Mouse (Mus musculus): Measurements from ENCODE around the gene Tnrc6b. TPM values are rescaled to one million over a fixed set of nuclear protein-coding genes. Genes with fewer than 3 reads are reported as not detected.

Gene Tnrc6b
- polyA plus RNA-seq, 1 experiment from 2014 or later = 22.1 TPM

- H3K9ac ChIP-seq (ENCODE audit: low read depth, low read length) = no peak overlapping the region
- WGBS (ENCODE audit: insufficient replicate concordance) = 55% methylated on average over 7 of the region's 7 CpGs
- ATAC-seq (ENCODE audit: low read depth) = peak; percentile 65
- peak overlapping the region; percentile 36 for H3K27ac ChIP-seq (ENCODE audit: low read length)
- no peak overlapping the region for H3K4me3 ChIP-seq (ENCODE audit: low read depth, low read length)
- H3K4me2 ChIP-seq (ENCODE audit: low read depth, low read length) = no peak overlapping the region
- no peaks in the 10 kb centered on the region for H3K36me3 ChIP-seq (ENCODE audit: control insufficient read depth, insufficient read depth)
- no peaks in the 10 kb centered on the region for H3K9me3 ChIP-seq (replicated peaks; ENCODE audit: control insufficient read depth, low read length)
- peaks cover 18% of the 10 kb centered on the region for H3K4me1 ChIP-seq (ENCODE audit: control insufficient read depth, low read depth, low read length)
- H3K27me3 ChIP-seq (ENCODE audit: control insufficient read depth, insufficient read depth, low read depth, low read length) = no peaks in the 10 kb centered on the region
Measured at GRCm38 (mm10) chr15:80680347-80681030, 30.6 kb upstream of the Tnrc6b start.

GRCm38 (mm10) chr15:80681466-80681881, 29.6 kb upstream of the Tnrc6b start:
- no peak overlapping the region for H3K4me3 ChIP-seq (ENCODE audit: low read depth, low read length)
- H3K27me3 ChIP-seq (ENCODE audit: control insufficient read depth, insufficient read depth, low read depth, low read length) = no peaks in the 10 kb centered on the region
- H3K4me1 ChIP-seq (ENCODE audit: control insufficient read depth, low read depth, low read length) = peaks cover 18% of the 10 kb centered on the region
- H3K4me2 ChIP-seq (ENCODE audit: low read depth, low read length) = no peak overlapping the region
- H3K9me3 ChIP-seq (replicated peaks; ENCODE audit: control insufficient read depth, low read length) = no peaks in the 10 kb centered on the region
- H3K9ac ChIP-seq (ENCODE audit: low read depth, low read length) = no peak overlapping the region
- peak overlapping the region; percentile 35 for H3K27ac ChIP-seq (ENCODE audit: low read length)
- 31% methylated on average over 4 of the region's 4 CpGs for WGBS (ENCODE audit: insufficient replicate concordance)
- no peak for ATAC-seq (ENCODE audit: low read depth)
- H3K36me3 ChIP-seq (ENCODE audit: control insufficient read depth, insufficient read depth) = no peaks in the 10 kb centered on the region

GRCm38 (mm10) chr15:80682343-80682742, 28.8 kb upstream of the Tnrc6b start:
- H3K4me3 ChIP-seq (ENCODE audit: low read depth, low read length) = no peak overlapping the region
- peak overlapping the region; percentile 22 for H3K4me2 ChIP-seq (ENCODE audit: low read depth, low read length)
- peak; percentile 52 for ATAC-seq (ENCODE audit: low read depth)
- H3K27me3 ChIP-seq (ENCODE audit: control insufficient read depth, insufficient read depth, low read depth, low read length) = no peaks in the 10 kb centered on the region
- no peak overlapping the region for H3K9ac ChIP-seq (ENCODE audit: low read depth, low read length)
- H3K27ac ChIP-seq (ENCODE audit: low read length) = peak overlapping the region; percentile 67
- no peaks in the 10 kb centered on the region for H3K9me3 ChIP-seq (replicated peaks; ENCODE audit: control insufficient read depth, low read length)
- 54% methylated on average over 8 of the region's 8 CpGs for WGBS (ENCODE audit: insufficient replicate concordance)
- peaks cover 18% of the 10 kb centered on the region for H3K4me1 ChIP-seq (ENCODE audit: control insufficient read depth, low read depth, low read length)
- H3K36me3 ChIP-seq (ENCODE audit: control insufficient read depth, insufficient read depth) = no peaks in the 10 kb centered on the region

GRCm38 (mm10) chr15:80683151-80683550, 28.0 kb upstream of the Tnrc6b start:
- Histone ChIP-seq H3K36me3 (ENCODE audit: control insufficient read depth, insufficient read depth) (no peaks in the 10 kb centered on the region), H3K4me3 (ENCODE audit: low read depth, low read length) (no peak overlapping the region), H3K4me1 (ENCODE audit: control insufficient read depth, low read depth, low read length) (peaks cover 18% of the 10 kb centered on the region), H3K27ac (ENCODE audit: low read length) (peak overlapping the region; percentile 67; the same call in 1 of the 2 replicates), H3K9ac (ENCODE audit: low read depth, low read length) (no peak overlapping the region), H3K27me3 (ENCODE audit: control insufficient read depth, insufficient read depth, low read depth, low read length) (no peaks in the 10 kb centered on the region), H3K9me3 (replicated peaks; ENCODE audit: control insufficient read depth, low read length) (no peaks in the 10 kb centered on the region), H3K4me2 (ENCODE audit: low read depth, low read length) (no peak overlapping the region)
- 61% methylated on average over 6 of the region's 6 CpGs for WGBS (ENCODE audit: insufficient replicate concordance)
- ATAC-seq (ENCODE audit: low read depth) = no peak

GRCm38 (mm10) chr15:80683990-80684389, 27.1 kb upstream of the Tnrc6b start:
- Histone ChIP-seq H3K9ac (ENCODE audit: low read depth, low read length) (no peak overlapping the region), H3K4me1 (ENCODE audit: control insufficient read depth, low read depth, low read length) (peaks cover 22% of the 10 kb centered on the region), H3K27me3 (ENCODE audit: control insufficient read depth, insufficient read depth, low read depth, low read length) (no peaks in the 10 kb centered on the region), H3K27ac (ENCODE audit: low read length) (no peak overlapping the region), H3K4me2 (ENCODE audit: low read depth, low read length) (no peak overlapping the region), H3K9me3 (replicated peaks; ENCODE audit: control insufficient read depth, low read length) (no peaks in the 10 kb centered on the region), H3K4me3 (ENCODE audit: low read depth, low read length) (no peak overlapping the region), H3K36me3 (ENCODE audit: control insufficient read depth, insufficient read depth) (no peaks in the 10 kb centered on the region)
- ATAC-seq (ENCODE audit: low read depth) = no peak
- 67% methylated on average over 3 of the region's 3 CpGs for WGBS (ENCODE audit: insufficient replicate concordance)

- no peak overlapping the region for H3K9ac ChIP-seq (ENCODE audit: low read depth, low read length)
- peaks cover 24% of the 10 kb centered on the region for H3K4me1 ChIP-seq (ENCODE audit: control insufficient read depth, low read depth, low read length)
- no peaks in the 10 kb centered on the region for H3K9me3 ChIP-seq (replicated peaks; ENCODE audit: control insufficient read depth, low read length)
- WGBS (ENCODE audit: insufficient replicate concordance) = 38% methylated on average over 8 of the region's 8 CpGs
- H3K27me3 ChIP-seq (ENCODE audit: control insufficient read depth, insufficient read depth, low read depth, low read length) = no peaks in the 10 kb centered on the region
- no peak overlapping the region; the same call in 1 of the 2 replicates for H3K27ac ChIP-seq (ENCODE audit: low read length)
- no peak overlapping the region for H3K4me3 ChIP-seq (ENCODE audit: low read depth, low read length)
- no peak overlapping the region for H3K4me2 ChIP-seq (ENCODE audit: low read depth, low read length)
- no peaks in the 10 kb centered on the region for H3K36me3 ChIP-seq (ENCODE audit: control insufficient read depth, insufficient read depth)
- ATAC-seq (ENCODE audit: low read depth) = no peak; the same call in 1 of the 2 replicates
Measured at GRCm38 (mm10) chr15:80684786-80685602, 26.1 kb upstream of the Tnrc6b start.

GRCm38 (mm10) chr15:80685603-80685895, 25.6 kb upstream of the Tnrc6b start:
- no peaks in the 10 kb centered on the region for H3K27me3 ChIP-seq (ENCODE audit: control insufficient read depth, insufficient read depth, low read depth, low read length)
- no peak overlapping the region for H3K4me2 ChIP-seq (ENCODE audit: low read depth, low read length)
- peaks cover 24% of the 10 kb centered on the region for H3K4me1 ChIP-seq (ENCODE audit: control insufficient read depth, low read depth, low read length)
- no peak overlapping the region for H3K27ac ChIP-seq (ENCODE audit: low read length)
- H3K9me3 ChIP-seq (replicated peaks; ENCODE audit: control insufficient read depth, low read length) = no peaks in the 10 kb centered on the region
- no peaks in the 10 kb centered on the region for H3K36me3 ChIP-seq (ENCODE audit: control insufficient read depth, insufficient read depth)
- WGBS (ENCODE audit: insufficient replicate concordance) = 50% methylated on average over 7 of the region's 7 CpGs
- ATAC-seq (ENCODE audit: low read depth) = no peak
- no peak overlapping the region for H3K4me3 ChIP-seq (ENCODE audit: low read depth, low read length)
- no peak overlapping the region for H3K9ac ChIP-seq (ENCODE audit: low read depth, low read length)

- 23% methylated on average over 7 of the region's 7 CpGs for WGBS (ENCODE audit: insufficient replicate concordance)
- Histone ChIP-seq H3K4me3 (ENCODE audit: low read depth, low read length) (no peak overlapping the region), H3K36me3 (ENCODE audit: control insufficient read depth, insufficient read depth) (no peaks in the 10 kb centered on the region), H3K4me1 (ENCODE audit: control insufficient read depth, low read depth, low read length) (peaks cover 17% of the 10 kb centered on the region), H3K27me3 (ENCODE audit: control insufficient read depth, insufficient read depth, low read depth, low read length) (no peaks in the 10 kb centered on the region), H3K27ac (ENCODE audit: low read length) (no peak overlapping the region), H3K9me3 (replicated peaks; ENCODE audit: control insufficient read depth, low read length) (no peaks in the 10 kb centered on the region), H3K4me2 (ENCODE audit: low read depth, low read length) (no peak overlapping the region), H3K9ac (ENCODE audit: low read depth, low read length) (no peak overlapping the region)
- ATAC-seq (ENCODE audit: low read depth) = peak; percentile 56
Measured at GRCm38 (mm10) chr15:80688536-80688935, 22.6 kb upstream of the Tnrc6b start.

- Histone ChIP-seq H3K27me3 (ENCODE audit: control insufficient read depth, insufficient read depth, low read depth, low read length) (no peaks in the 10 kb centered on the region), H3K27ac (ENCODE audit: low read length) (no peak overlapping the region), H3K9me3 (replicated peaks; ENCODE audit: control insufficient read depth, low read length) (no peaks in the 10 kb centered on the region), H3K4me1 (ENCODE audit: control insufficient read depth, low read depth, low read length) (peaks cover 8% of the 10 kb centered on the region), H3K4me2 (ENCODE audit: low read depth, low read length) (no peak overlapping the region), H3K36me3 (ENCODE audit: control insufficient read depth, insufficient read depth) (no peaks in the 10 kb centered on the region), H3K9ac (ENCODE audit: low read depth, low read length) (no peak overlapping the region), H3K4me3 (ENCODE audit: low read depth, low read length) (no peak overlapping the region)
- no peak for ATAC-seq (ENCODE audit: low read depth)
- WGBS (ENCODE audit: insufficient replicate concordance) = 57% methylated on average over 3 of the region's 3 CpGs
Measured at GRCm38 (mm10) chr15:80693492-80693891, 17.6 kb upstream of the Tnrc6b start.

All from liver, embryonic 16.5 days (tissue).